Mouse (Mus musculus): ENCODE measurements around the gene Lrrc46.

The Lrrc46 gene

GRCm38 (mm10) chr11:97017696-97018582 lies 23.3 kb downstream of the Lrrc46 start:
- DNase-seq (ENCODE audit: low read depth in 2 of 2, low spot score in 2 of 2): no peak

- no peak for DNase-seq (ENCODE audit: low read depth in 2 of 2, low spot score in 2 of 2)
These were observed 28.0 kb downstream of the Lrrc46 start, which contains the start of gene Sp6 for GRCm38 (mm10) chr11:97013121-97013670. Gene Sp6 (plus strand): TSS chr11:97013394.

GRCm38 (mm10) chr11:97009198-97009790 lies 31.9 kb downstream of the Lrrc46 start:
- no peak for DNase-seq (ENCODE audit: low read depth in 2 of 2, low spot score in 2 of 2)

- DNase-seq (ENCODE audit: low read depth in 2 of 2, low spot score in 2 of 2): no peak
These were observed 34.0 kb downstream of the Lrrc46 start for GRCm38 (mm10) chr11:97007093-97007794.

GRCm38 (mm10) chr11:97003170-97003569 lies 38.0 kb downstream of the Lrrc46 start:
- DNase-seq (ENCODE audit: low read depth in 2 of 2, low spot score in 2 of 2): no peak

GRCm38 (mm10) chr11:96997380-96997956 lies 43.7 kb downstream of the Lrrc46 start:
- no peak for DNase-seq (ENCODE audit: low read depth in 2 of 2, low spot score in 2 of 2)

- DNase-seq (ENCODE audit: low read depth in 2 of 2, low spot score in 2 of 2): no peak
These were observed 44.3 kb downstream of the Lrrc46 start for GRCm38 (mm10) chr11:96996773-96997379.

GRCm38 (mm10) chr11:96995836-96996772 lies 45.1 kb downstream of the Lrrc46 start:
- peak; percentile 74 to 77 for DNase-seq (ENCODE audit: low read depth in 2 of 2, low spot score in 2 of 2)

GRCm38 (mm10) chr11:96995031-96995430 lies 46.2 kb downstream of the Lrrc46 start:
- DNase-seq (ENCODE audit: low read depth in 2 of 2, low spot score in 2 of 2): no peak

- DNase-seq (ENCODE audit: low read depth in 2 of 2, low spot score in 2 of 2): peak in 1 of 2 experiments; percentile 39
These were observed 48.4 kb downstream of the Lrrc46 start for GRCm38 (mm10) chr11:96992722-96993311.

GRCm38 (mm10) chr11:96991501-96991900 lies 49.7 kb downstream of the Lrrc46 start:
- DNase-seq (ENCODE audit: low read depth in 2 of 2, low spot score in 2 of 2): no peak

- peak; percentile 56 to 71 for DNase-seq (ENCODE audit: low read depth in 2 of 2, low spot score in 2 of 2)
These were observed 53.1 kb downstream of the Lrrc46 start for GRCm38 (mm10) chr11:96987873-96988655.

- no peak for DNase-seq (ENCODE audit: low read depth in 2 of 2, low spot score in 2 of 2)
These were observed 54.7 kb downstream of the Lrrc46 start for GRCm38 (mm10) chr11:96986463-96986862.

GRCm38 (mm10) chr11:96984903-96985302 lies 56.3 kb downstream of the Lrrc46 start:
- DNase-seq (ENCODE audit: low read depth in 2 of 2, low spot score in 2 of 2): no peak

Measured in CD8-positive naive resting alpha-beta T cell, adult 2 months (primary cell).